Mouse (Mus musculus) adrenal gland (tissue): ENCODE measurements around the gene Lcat.
"Not testable (repeated sequence)": the region's sequence is repeated elsewhere in the genome, so short reads cannot be mapped to it uniquely, and the experiment has no call there.

Experiments used
- intact Hi-C: fragments of 180-260 bp; cut with DNase I; formaldehyde crosslinking; loops from one replicate; pipeline ENCODE4 v1.15.1; 2025
- long read RNA-seq, 2 experiments: library from polyadenylated mRNA; unstranded; transcript quantifications; one replicate each; pipeline ENCODE4 v2.0.0; 2020; ENCODE audit warnings: borderline replicate concordance in 1 of 2; ENCODE audit not compliant: insufficient replicate concordance in 1 of 2

The Lcat gene
- long read RNA-seq, experiment 1, partial matches to known transcripts: 1 of 1 reads
- long read RNA-seq, experiment 1, other reads (novel, unspliced or antisense): 0 of 1 reads
- long read RNA-seq, experiment 2: 0 reads

DNA sequence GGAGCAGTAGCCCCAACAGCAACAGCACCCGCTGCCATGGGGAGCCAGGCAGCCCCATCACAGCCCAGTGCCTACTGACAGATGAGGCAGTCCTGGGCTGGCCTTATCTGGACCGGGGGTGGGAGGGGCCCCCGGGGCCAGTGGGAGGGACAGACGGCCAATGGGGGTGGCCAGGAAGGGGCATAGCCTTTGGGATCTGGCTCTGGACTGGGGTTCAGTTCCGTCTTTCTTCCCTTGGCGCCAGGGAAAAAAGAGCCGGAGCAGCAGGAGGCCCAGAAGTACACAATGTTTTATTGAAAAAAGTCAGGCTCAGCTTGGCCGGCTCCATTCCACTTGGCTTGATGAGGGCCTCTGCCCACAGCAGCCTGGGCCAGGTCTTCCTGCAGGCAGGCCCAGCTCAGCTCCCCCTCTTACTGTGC is at the start of gene Lcat:
Gene Lcat, minus strand, starts transcription at position 62 of the 419 bp plus-strand sequence.
- intact Hi-C loops: no loop called here

DNA sequence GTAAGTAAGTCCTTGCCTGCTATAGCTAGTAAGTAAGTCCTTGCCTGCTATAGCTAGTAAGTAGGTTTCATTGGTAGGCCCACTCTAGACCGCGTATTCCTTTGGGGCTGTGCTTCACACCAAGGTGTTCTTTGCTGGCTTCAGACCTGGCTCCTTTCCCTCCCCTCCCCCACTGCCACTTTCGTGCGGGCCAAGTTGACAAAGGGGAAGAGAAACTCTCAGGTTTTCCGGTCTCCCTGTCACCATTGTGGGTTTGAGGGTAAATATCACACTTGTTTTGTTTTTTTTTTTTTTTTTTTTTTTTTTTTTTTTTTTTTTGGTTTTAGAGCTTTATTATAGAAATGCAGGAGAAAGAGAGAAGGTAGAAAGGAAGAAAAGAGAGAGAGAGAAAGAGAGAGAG is 49.3 kb upstream of the Lcat start:
- intact Hi-C loops: no loop called here

GRCm38 (mm10) chr8:105991546-105991945 is 48.4 kb upstream of the Lcat start:
- intact Hi-C loops: loop anchor here (1.0 kb wide), 1 partner anchor 31 kb away; no protein-coding TSS in a partner anchor

GRCm38 (mm10) chr8:105990856-105991387 is 47.7 kb upstream of the Lcat start, which contains the start of gene Dus2:
Gene Dus2, plus strand, starts transcription at chr8:105991337.
- intact Hi-C loops: loop anchor here (1.0 kb wide), 1 partner anchor 31 kb away; no protein-coding TSS in a partner anchor

DNA sequence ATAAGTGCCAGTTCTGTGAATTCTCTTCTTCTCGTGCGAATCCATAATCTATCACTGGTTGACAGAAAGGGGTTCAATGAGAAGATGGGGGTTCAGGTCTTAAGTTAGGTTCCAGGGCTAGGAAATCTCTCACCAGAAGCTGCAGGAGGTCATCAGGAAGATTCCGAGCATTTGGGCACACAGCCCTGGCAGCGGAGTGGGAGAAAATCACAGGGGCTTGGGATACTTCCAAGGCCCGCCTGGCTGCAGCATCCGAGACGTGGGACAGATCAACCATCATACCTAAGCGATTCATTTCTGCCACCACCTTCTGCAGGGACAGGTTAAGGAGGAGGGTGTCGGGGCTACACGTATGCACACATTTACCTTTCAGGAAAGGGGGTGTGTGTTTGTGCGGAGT is 45.4 kb upstream of the Lcat start:
- intact Hi-C loops: no loop called here

DNA sequence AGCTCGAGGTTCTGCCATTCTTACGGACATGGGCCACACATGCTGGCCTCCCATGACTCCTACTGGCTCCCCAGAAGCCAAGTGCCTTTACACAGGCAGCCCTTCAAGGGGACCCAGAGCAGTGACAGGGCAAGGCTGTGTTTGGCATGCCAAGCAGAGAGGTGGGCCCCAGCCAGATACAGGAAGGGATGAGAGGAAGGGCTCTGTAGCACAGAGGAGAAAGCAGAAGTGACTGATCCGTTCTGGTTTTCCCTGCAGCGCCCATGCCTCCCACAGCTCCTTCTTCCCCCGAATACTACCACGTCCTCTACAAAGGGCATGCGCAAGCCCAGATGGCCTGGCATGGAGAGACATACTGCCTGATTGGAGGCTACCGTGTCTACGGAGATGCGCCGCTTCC is 40.2 kb upstream of the Lcat start:
- intact Hi-C loops: not testable (repeated sequence)

- intact Hi-C loops: no loop called here
These were observed 38.0 kb upstream of the Lcat start for GRCm38 (mm10) chr8:105981146-105981545.

- intact Hi-C loops: no loop called here
These were observed 36.1 kb upstream of the Lcat start, which contains the start of gene Dpep3 for GRCm38 (mm10) chr8:105979325-105979724. Gene Dpep3, minus strand, starts transcription at chr8:105979429.

DNA sequence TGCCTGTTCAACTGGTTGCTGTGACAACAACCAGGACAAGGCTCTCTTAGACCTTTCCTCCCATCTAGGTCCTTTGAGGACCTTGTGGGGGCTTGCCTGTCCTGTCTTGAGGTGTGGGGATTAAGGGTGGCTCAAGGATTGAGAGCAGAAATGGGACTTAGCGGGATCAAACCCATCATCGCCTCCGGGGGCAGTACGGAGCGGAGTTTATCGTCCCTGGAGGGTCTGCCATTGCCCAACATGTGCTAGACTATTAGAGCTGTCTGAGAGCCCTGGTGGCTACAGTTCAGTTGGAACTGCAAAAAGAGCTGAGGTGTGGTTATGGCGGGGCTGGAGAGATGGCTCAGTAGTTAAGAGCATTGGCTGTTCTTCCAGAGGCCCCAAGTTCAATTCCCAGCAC is 32.2 kb upstream of the Lcat start:
- intact Hi-C loops: no loop called here

DNA sequence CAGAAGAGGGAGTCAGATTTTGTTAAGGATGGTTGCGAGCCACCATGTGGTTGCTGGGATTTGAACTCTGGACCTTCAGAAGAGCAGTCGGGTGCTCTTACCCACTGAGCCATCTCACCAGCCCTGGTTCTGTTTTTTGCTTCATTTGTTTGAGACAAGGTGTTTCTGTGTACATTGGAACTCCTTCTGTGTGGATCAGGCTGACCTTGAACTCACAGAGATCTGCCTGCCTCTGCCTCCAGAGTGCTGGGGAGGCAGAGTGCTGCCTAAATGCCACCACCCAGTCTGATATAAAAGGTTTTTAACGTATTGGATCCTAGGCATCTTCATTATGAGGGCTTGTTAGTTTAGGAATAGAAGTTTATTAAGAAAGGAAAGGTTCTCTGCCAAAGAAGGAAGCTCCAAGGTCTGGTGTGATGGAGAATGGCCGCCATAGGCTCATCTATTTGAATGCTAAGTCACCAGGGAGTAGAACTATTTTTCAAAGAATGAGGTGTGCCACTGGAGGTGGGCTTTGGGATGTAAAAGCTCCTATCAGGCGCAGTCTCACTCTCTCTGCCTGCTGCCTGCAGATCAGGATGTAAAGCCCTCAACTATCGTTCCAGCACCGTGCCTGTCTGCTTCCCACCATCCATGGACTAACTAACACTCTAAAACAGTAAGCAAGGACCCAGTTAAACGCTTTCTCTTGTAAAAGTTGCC is 28.0 kb upstream of the Lcat start:
- intact Hi-C loops: no loop called here

- intact Hi-C loops: no loop called here
These were observed 26.2 kb upstream of the Lcat start for GRCm38 (mm10) chr8:105969367-105969766.

DNA sequence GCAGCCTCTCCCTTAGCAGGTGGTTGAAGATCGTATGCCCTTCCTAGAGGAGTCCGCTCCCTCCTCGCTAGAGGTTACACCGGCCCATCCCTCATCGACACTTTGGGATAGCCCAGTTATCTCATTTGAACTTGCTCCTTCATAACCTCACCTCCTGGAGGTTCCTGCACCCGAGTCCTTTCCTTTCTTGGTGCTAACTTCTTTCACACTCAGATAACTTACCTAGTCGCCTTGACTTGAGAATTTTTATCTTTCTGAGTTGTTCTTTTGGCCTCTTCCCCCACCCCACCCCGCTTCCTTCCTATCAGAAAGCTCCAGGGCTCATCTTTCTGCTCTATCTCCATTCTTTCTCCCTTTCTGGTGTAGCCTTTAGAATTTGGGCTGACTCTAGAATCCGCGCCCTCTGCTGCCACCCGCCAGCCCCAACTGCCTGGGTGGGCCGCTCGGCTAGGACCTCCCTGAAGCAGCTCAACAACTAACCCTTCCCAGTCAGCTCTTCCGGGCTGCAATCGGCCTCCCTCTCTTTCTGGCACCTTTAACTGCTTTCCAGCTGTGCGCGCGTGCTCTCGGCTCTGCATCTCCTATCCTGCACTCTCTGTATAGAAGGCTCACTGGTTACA is 23.6 kb upstream of the Lcat start:
- intact Hi-C loops: no loop called here

DNA sequence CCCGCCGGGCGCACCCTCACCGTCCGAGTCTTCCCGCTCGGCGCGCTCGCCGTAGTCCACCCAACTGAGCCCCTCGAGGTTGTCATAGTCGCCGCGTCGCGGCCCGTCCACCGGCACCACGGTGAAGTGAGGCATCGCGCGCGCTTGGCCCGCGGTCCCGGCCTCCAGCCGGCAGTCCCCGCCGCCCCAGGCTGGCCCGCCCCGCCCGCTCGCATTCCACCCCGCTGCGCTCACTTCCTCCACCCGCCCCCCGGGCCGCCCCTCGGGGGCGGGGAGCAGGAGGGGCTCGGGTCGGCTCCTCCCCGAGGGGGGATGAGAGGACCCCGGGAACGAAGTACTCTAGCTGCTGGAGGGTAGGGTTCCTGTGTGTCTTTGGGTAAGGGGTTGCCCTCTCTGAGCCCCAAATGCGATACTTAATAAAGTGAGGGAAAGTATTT is 22.7 kb upstream of the Lcat start, which contains the start of gene Slc12a4:
Gene Slc12a4, minus strand, starts transcription at position 193 of the 437 bp plus-strand sequence.
- intact Hi-C loops: no loop called here

GRCm38 (mm10) chr8:105965266-105965904 is 22.2 kb upstream of the Lcat start:
- intact Hi-C loops: no loop called here

DNA sequence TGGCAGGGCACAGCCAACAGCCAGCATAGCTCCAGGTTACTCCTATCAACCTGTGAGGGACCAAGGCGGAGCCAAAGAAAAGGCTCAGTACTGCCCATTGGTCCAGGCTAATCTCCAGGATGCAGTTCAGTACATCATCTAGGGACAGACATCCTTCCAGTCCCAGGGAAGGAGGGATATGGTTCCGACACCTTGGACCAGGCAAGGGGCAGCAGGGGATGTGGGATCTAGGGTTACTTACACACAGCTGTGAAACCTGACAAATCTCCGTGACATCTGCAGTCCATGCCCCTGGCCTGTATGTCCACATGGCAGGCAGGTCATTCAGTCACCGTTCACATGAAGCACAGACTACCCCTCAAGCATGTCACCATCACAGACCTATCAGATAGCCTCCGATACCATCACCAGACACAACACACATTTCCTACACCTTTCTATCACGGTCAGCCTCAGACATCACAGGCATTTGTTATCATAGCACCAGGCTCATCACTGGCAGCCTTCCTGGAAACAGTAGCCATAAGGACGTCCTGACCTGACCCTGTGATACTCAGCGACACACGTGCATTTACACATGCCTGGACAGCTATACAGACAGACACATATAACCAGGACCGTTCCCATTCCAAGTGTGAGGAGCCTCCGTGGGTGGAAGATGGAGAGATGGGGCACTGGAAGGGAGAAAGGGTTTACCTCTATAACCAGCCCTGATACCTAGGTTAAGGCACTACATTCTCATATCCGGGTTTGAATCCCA is 21.5 kb upstream of the Lcat start:
- intact Hi-C loops: no loop called here

- intact Hi-C loops: no loop called here
These were observed 18.4 kb upstream of the Lcat start for GRCm38 (mm10) chr8:105961536-105961935.

GRCm38 (mm10) chr8:105961101-105961500 is 17.9 kb upstream of the Lcat start:
- intact Hi-C loops: no loop called here

DNA sequence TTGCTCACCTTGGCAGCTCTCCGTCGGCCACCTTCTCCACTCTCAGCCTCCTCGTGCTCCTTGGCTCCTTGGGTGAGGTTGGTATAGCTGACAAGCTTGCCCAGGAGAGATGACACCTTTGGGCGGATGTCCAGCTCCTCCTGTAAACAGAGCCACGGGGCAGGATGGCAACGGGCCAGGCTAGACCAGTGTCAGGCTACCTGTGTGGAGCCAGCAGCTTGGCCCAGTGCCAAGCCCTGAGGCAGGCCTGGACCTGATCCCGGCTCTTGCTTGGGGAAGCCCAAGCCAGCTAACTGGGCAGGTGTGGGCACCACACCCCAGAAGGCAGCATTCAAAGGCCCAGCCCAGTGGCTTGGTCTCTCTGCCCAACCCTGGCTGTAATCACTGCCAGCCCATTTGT is 16.2 kb upstream of the Lcat start:
- intact Hi-C loops: no loop called here

GRCm38 (mm10) chr8:105957813-105958212 is 14.6 kb upstream of the Lcat start:
- intact Hi-C loops: no loop called here

DNA sequence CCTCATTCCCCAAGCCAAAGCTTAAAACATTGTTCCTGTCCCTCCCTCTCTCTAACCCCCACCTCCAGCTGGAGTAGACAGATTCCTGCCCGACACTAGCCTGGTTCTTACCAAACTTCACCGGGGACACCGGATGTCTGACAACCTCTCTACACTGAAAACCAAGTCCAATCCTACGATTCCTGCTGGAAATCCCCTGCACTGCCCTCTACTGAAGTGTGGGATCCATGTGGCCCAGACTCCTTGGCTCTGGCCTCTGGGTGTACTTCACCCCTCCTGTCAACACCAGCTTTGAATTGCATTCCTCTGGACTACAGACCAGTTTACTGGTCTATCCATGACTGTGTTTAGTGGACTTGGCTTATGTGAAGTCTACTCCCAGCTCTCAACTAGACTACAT is 13.4 kb upstream of the Lcat start:
- intact Hi-C loops: no loop called here
